Mouse (Mus musculus) CH12.LX (cell line): ENCODE results near the gene Vmn1r188. TPM values are rescaled to one million over a fixed set of nuclear protein-coding genes. Genes with fewer than 3 reads are reported as not detected.

ENCODE experiments used
- DNase-seq: peaks from one replicate; pipeline ENCODE4 v3.0.0-alpha.2; 2013; ENCODE audit errors: extremely low read depth
- H3K27ac ChIP-seq: 2 replicates; pipeline ENCODE4 v1.5.1; 2012; ENCODE audit warnings: low read depth, mild to moderate bottlenecking, control low read depth, moderate library complexity; ENCODE audit not compliant: insufficient read depth
- H3K27me3 ChIP-seq: replicated peaks from 2 replicates; pipeline ENCODE3; 2012; ENCODE audit warnings: inconsistent platforms
- H3K36me3 ChIP-seq, 2 experiments: replicated peaks in 1 of 2; 2 replicates each; pipeline versions ENCODE3 to v1.6.1; 2012; ENCODE audit warnings: inconsistent platforms in 1 of 2, low read length in 1 of 2, mild to moderate bottlenecking in 1 of 2, mixed read lengths in 1 of 2, moderate library complexity in 1 of 2; ENCODE audit not compliant: control insufficient read depth in 1 of 2, insufficient read depth in 1 of 2
- H3K4me1 ChIP-seq, 2 experiments: 2 replicates each; pipeline ENCODE4 v1.6.1; 2012; ENCODE audit warnings: inconsistent platforms in 1 of 2, moderate library complexity in 1 of 2; ENCODE audit not compliant: insufficient read depth in 2 of 2, control insufficient read depth in 1 of 2
- H3K4me2 ChIP-seq: 2 replicates; pipeline ENCODE4 v1.6.1; 2012; ENCODE audit warnings: low read depth, mild to moderate bottlenecking, control low read depth; ENCODE audit not compliant: poor library complexity, insufficient read depth, severe bottlenecking
- H3K4me3 ChIP-seq, 3 experiments: fragments of 150-350 bp in 1 of 3; sonication (generic) in 1 of 3; replicated peaks in 1 of 3; 2 replicates each; pipeline versions ENCODE3 to v1.5.1; 2011 to 2012; ENCODE audit warnings: low read depth in 2 of 3, low read length in 2 of 3, mild to moderate bottlenecking in 2 of 3, moderate library complexity in 2 of 3, control low read depth in 1 of 3, improper control_type of control experiment in 1 of 3, inconsistent platforms in 1 of 3, mixed read lengths in 1 of 3; ENCODE audit not compliant: poor library complexity in 1 of 3
- H3K79me2 ChIP-seq: replicated peaks from 2 replicates; pipeline ENCODE4 v1.6.1; 2012; ENCODE audit warnings: mild to moderate bottlenecking, moderate library complexity; ENCODE audit not compliant: control insufficient read depth, poor library complexity, insufficient read depth, severe bottlenecking; ENCODE audit errors: extremely low read depth
- H3K9ac ChIP-seq: 2 replicates; pipeline ENCODE4 v1.6.1; 2012; ENCODE audit warnings: low read depth, mild to moderate bottlenecking, control low read depth, moderate library complexity; ENCODE audit not compliant: insufficient read depth
- H3K9me3 ChIP-seq: replicated peaks from 2 replicates; pipeline ENCODE3; 2012; ENCODE audit warnings: low read length, inconsistent platforms, mixed read lengths
- BHLHE40 ChIP-seq: IDR thresholded peaks from 2 replicates; pipeline ENCODE4 v1.6.1; 2011; ENCODE audit warnings: mild to moderate bottlenecking, low read depth, low read length, improper control_type of control experiment
- CHD1 ChIP-seq: IDR thresholded peaks from 2 replicates; pipeline ENCODE4 v1.6.1; 2012; ENCODE audit warnings: low read depth, low read length, improper control_type of control experiment, inconsistent platforms
- CTCF ChIP-seq, 2 experiments: IDR thresholded peaks in 1 of 2; conservative IDR thresholded peaks in 1 of 2; 2 replicates each; pipeline ENCODE4 v1.5.1; 2011 to 2012; ENCODE audit warnings: low read depth in 2 of 2, low read length in 2 of 2, improper control_type of control experiment in 1 of 2, inconsistent platforms in 1 of 2, mild to moderate bottlenecking in 1 of 2, moderate library complexity in 1 of 2
- ELF1 ChIP-seq: IDR thresholded peaks from 2 replicates; pipeline ENCODE4 v1.6.1; 2014; ENCODE audit warnings: low read depth, mild to moderate bottlenecking, inconsistent platforms, low read length, improper control_type of control experiment
- EP300 ChIP-seq: IDR thresholded peaks from 2 replicates; pipeline ENCODE4 v1.6.1; 2011; ENCODE audit warnings: low read length, improper control_type of control experiment
- ETS1 ChIP-seq: conservative IDR thresholded peaks from 2 replicates; pipeline ENCODE4 v1.6.1; 2012; ENCODE audit warnings: low read depth, mild to moderate bottlenecking, inconsistent platforms, low read length, improper control_type of control experiment, moderate library complexity
- GABPA ChIP-seq: IDR thresholded peaks from 2 replicates; pipeline ENCODE4 v1.6.1; 2012; ENCODE audit warnings: low read depth, low read length, improper control_type of control experiment, inconsistent platforms; ENCODE audit not compliant: insufficient replicate concordance
- IRF4 ChIP-seq: IDR thresholded peaks from 2 replicates; pipeline ENCODE4 v1.6.1; 2014; ENCODE audit warnings: low read depth, mild to moderate bottlenecking, inconsistent platforms, low read length, improper control_type of control experiment
- JUN ChIP-seq: IDR thresholded peaks from 2 replicates; pipeline ENCODE4 v1.6.1; 2011; ENCODE audit warnings: low read depth, mild to moderate bottlenecking, low read length, improper control_type of control experiment, moderate library complexity; ENCODE audit not compliant: insufficient read depth
- JUND ChIP-seq: conservative IDR thresholded peaks from 2 replicates; pipeline ENCODE4 v1.6.1; 2011; ENCODE audit warnings: low read depth, low read length, improper control_type of control experiment
- MAFK ChIP-seq: IDR thresholded peaks from 2 replicates; pipeline ENCODE4 v1.6.1; 2011; ENCODE audit warnings: low read length, improper control_type of control experiment; ENCODE audit not compliant: insufficient replicate concordance
- MAX ChIP-seq: IDR thresholded peaks from 2 replicates; pipeline ENCODE4 v1.6.1; 2011; ENCODE audit warnings: low read length, improper control_type of control experiment
- MAZ ChIP-seq: IDR thresholded peaks from 2 replicates; pipeline ENCODE4 v1.6.1; 2012; ENCODE audit warnings: low read depth, mild to moderate bottlenecking, inconsistent platforms, low read length, improper control_type of control experiment, moderate library complexity
- MXI1 ChIP-seq: IDR thresholded peaks from 2 replicates; pipeline ENCODE4 v1.6.1; 2011; ENCODE audit warnings: mild to moderate bottlenecking, low read depth, low read length, improper control_type of control experiment
- MYC ChIP-seq: IDR thresholded peaks from 2 replicates; pipeline ENCODE4 v1.6.1; 2011; ENCODE audit warnings: low read depth, mild to moderate bottlenecking, improper control_type of control experiment, low read length
- NELFE ChIP-seq: IDR thresholded peaks from 2 replicates; pipeline ENCODE4 v1.6.1; 2011; ENCODE audit warnings: low read depth, low read length, improper control_type of control experiment
- NRF1 ChIP-seq: IDR thresholded peaks from 2 replicates; pipeline ENCODE4 v1.6.1; 2014; ENCODE audit warnings: low read depth, mild to moderate bottlenecking, inconsistent platforms, low read length, improper control_type of control experiment, moderate library complexity
- PAX5 ChIP-seq: IDR thresholded peaks from 2 replicates; pipeline ENCODE4 v1.6.1; 2012; ENCODE audit warnings: low read length, inconsistent platforms, mixed read lengths
- POLR2A ChIP-seq: IDR thresholded peaks from 2 replicates; pipeline ENCODE4 v1.6.1; 2011; ENCODE audit warnings: low read depth, mild to moderate bottlenecking, improper control_type of control experiment, low read length
- POLR2AphosphoS2 ChIP-seq: IDR thresholded peaks from 2 replicates; pipeline ENCODE4 v1.6.1; 2011; ENCODE audit warnings: low read depth, low read length, improper control_type of control experiment
- RAD21 ChIP-seq: IDR thresholded peaks from 2 replicates; pipeline ENCODE4 v1.6.1; 2011; ENCODE audit warnings: low read depth, mild to moderate bottlenecking, low read length, improper control_type of control experiment, moderate library complexity
- RCOR1 ChIP-seq: conservative IDR thresholded peaks from 2 replicates; pipeline ENCODE4 v1.6.1; 2012; ENCODE audit warnings: low read depth, mild to moderate bottlenecking, inconsistent platforms, low read length, improper control_type of control experiment
- SIN3A ChIP-seq: IDR thresholded peaks from 2 replicates; pipeline ENCODE4 v1.6.1; 2012; ENCODE audit warnings: low read length, improper control_type of control experiment, inconsistent platforms
- TBP ChIP-seq: conservative IDR thresholded peaks from 2 replicates; pipeline ENCODE4 v1.6.1; 2011; ENCODE audit warnings: low read depth, low read length, improper control_type of control experiment
- TCF12 ChIP-seq: IDR thresholded peaks from 2 replicates; pipeline ENCODE4 v1.6.1; 2014; ENCODE audit warnings: low read depth, mild to moderate bottlenecking, inconsistent platforms, low read length, improper control_type of control experiment
- UBTF ChIP-seq: IDR thresholded peaks from 2 replicates; pipeline ENCODE4 v1.6.1; 2012; ENCODE audit warnings: low read depth, mild to moderate bottlenecking, inconsistent platforms, low read length, improper control_type of control experiment, moderate library complexity
- USF1 ChIP-seq: IDR thresholded peaks from 2 replicates; pipeline ENCODE4 v1.6.1; 2014; ENCODE audit warnings: low read depth, mild to moderate bottlenecking, inconsistent platforms, low read length, improper control_type of control experiment
- USF2 ChIP-seq: conservative IDR thresholded peaks from 2 replicates; pipeline ENCODE4 v1.6.1; 2011; ENCODE audit warnings: low read depth, low read length, improper control_type of control experiment
- ZKSCAN1 ChIP-seq: IDR thresholded peaks from 2 replicates; pipeline ENCODE4 v1.6.1; 2012; ENCODE audit warnings: low read depth, inconsistent platforms, low read length, improper control_type of control experiment, borderline replicate concordance
- ZMIZ1 ChIP-seq: IDR thresholded peaks from 2 replicates; pipeline ENCODE4 v1.6.1; 2012; ENCODE audit warnings: low read depth, mild to moderate bottlenecking, inconsistent platforms, low read length, improper control_type of control experiment
- ZNF384 ChIP-seq: IDR thresholded peaks from 2 replicates; pipeline ENCODE4 v1.6.1; 2012; ENCODE audit warnings: low read depth, low read length, improper control_type of control experiment, inconsistent platforms
- dilution Hi-C: fragments of 300-500 bp; cut with MboI; formaldehyde crosslinking; loops from 2 replicates; pipeline ENCODE4 v1.14.3; 2020; ENCODE audit warnings: low sequenced_read_pairs; ENCODE audit not compliant: extremely low pct_unique_long_range_greater_than_20kb, extremely low pct_ligation_motif_present
- in situ Hi-C: fragments of 300-500 bp; cut with MboI; formaldehyde crosslinking; loops from 3 replicates; pipeline ENCODE4 v1.14.3; 2019; ENCODE audit warnings: low sequenced_read_pairs, low pct_ligation_motif_present, low pct_unique_long_range_greater_than_20kb, mixed read lengths
- polyA plus RNA-seq: library from polyadenylated mRNA; unstranded; fragments of >175 nt; gene quantifications from 2 replicates; pipeline ENCODE4 v1.2.1, GENCODE M21; 2012; ENCODE audit warnings: low read depth; ENCODE audit not compliant: insufficient read length
- total RNA-seq, 2 experiments: library from RNA; depleted of rRNA; stranded (reverse); fragments of 300-350 nt in 1 of 2; fragments of >200 nt in 1 of 2; gene quantifications; 2 replicates each; pipeline ENCODE4 v1.2.3; 2012 to 2014

The Vmn1r188 gene
- total and polyA plus RNA-seq, 3 experiments = not detected

DNA sequence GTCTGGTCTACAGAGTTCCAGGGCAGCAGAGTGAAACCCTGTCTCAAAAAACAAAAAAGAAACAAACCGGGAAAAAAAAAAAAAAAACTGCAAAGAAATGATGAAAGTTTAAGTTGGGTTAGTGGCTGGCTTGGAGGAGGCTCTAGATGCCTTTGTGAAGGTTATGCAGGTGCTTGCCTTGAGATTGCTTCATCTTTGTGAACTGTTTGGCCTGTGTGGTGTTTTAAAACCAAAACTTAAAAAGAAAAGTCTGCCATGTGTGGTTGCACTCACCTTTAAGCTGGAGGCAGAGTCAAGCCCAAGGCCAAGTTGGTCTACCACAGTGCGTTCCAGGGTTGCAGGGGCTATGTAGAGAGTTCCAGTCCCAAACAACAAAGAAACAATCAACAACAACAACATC, 35.2 kb upstream of the Vmn1r188 start:
- TF ChIP-seq USF2 (no peak), IRF4 (no peak)
- H3K79me2 ChIP-seq = no peaks in the 10 kb centered on the region
- H3K4me3 ChIP-seq = no peak overlapping the region
- H3K4me1 ChIP-seq = peaks cover 0 to 60% of the 10 kb centered on the region in 2 experiments; a peak in 3 of 4 replicates
- H3K27ac ChIP-seq = no peak overlapping the region
- dilution Hi-C loops = no loop called here
- no peak overlapping the region for H3K4me2 ChIP-seq
- no peaks in the 10 kb centered on the region for H3K9me3 ChIP-seq
- DNase-seq = no peak
- H3K9ac ChIP-seq = no peak overlapping the region
- H3K27me3 ChIP-seq = no peaks in the 10 kb centered on the region
- no peaks in the 10 kb centered on the region for H3K36me3 ChIP-seq
- in situ Hi-C loops = loop anchor here (10.0 to 25.0 kb wide), 2 partner anchors 1376 to 1713 kb away; partner anchors contain the start of genes Abt1, Hist1h1a, Hist1h2ab and Hist1h3a

- H3K4me1 ChIP-seq = peaks cover 0 to 53% of the 10 kb centered on the region in 2 experiments; a peak in 3 of 4 replicates
- no peaks in the 10 kb centered on the region for H3K79me2 ChIP-seq
- peak overlapping the region; percentile 90 for H3K9ac ChIP-seq
- dilution Hi-C loops = no loop called here
- DNase-seq = peak; percentile 91
- peak overlapping the region; percentile 63 for H3K4me2 ChIP-seq
- H3K9me3 ChIP-seq = no peaks in the 10 kb centered on the region
- H3K27ac ChIP-seq = peak overlapping the region; percentile 86
- peak overlapping the region; percentile 60 to 78 (median 64) for H3K4me3 ChIP-seq
- in situ Hi-C loops = loop anchor here (10.0 to 25.0 kb wide), 2 partner anchors 1375 to 1712 kb away; partner anchors contain the start of genes Abt1, Hist1h1a, Hist1h2ab and Hist1h3a
- no peaks in the 10 kb centered on the region for H3K36me3 ChIP-seq
- H3K27me3 ChIP-seq = no peaks in the 10 kb centered on the region
- no peak for TF ChIP-seq UBTF
- TF ChIP-seq RAD21 = no peak
- peak; percentile 55; the same call in 1 of the 2 replicates for TF ChIP-seq TBP
- TF ChIP-seq POLR2AphosphoS2 = no peak
- TF ChIP-seq CTCF (conservative IDR thresholded peaks at IDR 0.05 in 1 of 2, IDR thresholded peaks at IDR 0.05 in 1 of 2; ENCODE audit: low read depth in 2 of 2, low read length in 2 of 2) = no peak
- no peak for TF ChIP-seq ZMIZ1
- TF ChIP-seq EP300 = no peak; the same call in 1 of the 2 replicates
- TF ChIP-seq USF1 = no peak
- TF ChIP-seq GABPA = no peak
- TF ChIP-seq NRF1 = peak; percentile 58; the same call in 1 of the 2 replicates
- TF ChIP-seq MXI1 = 0 out of 2 replicates have a peak, but pooled peaks have one; percentile 48
- no peak; the same call in 1 of the 2 replicates for TF ChIP-seq SIN3A
- peak; percentile 72 for TF ChIP-seq ETS1
- TF ChIP-seq BHLHE40 = peak; percentile 54; the same call in 1 of the 2 replicates
- TF ChIP-seq IRF4 = no peak
- no peak for TF ChIP-seq ZNF384
- TF ChIP-seq ELF1 = no peak
- no peak for TF ChIP-seq JUN
- no peak for TF ChIP-seq PAX5
- peak; percentile 69 for TF ChIP-seq TCF12
- peak; percentile 56 for TF ChIP-seq POLR2A
- no peak for TF ChIP-seq NELFE
- TF ChIP-seq MAFK = no peak
- TF ChIP-seq USF2 = no peak
- TF ChIP-seq MYC = peak; percentile 71
- peak; percentile 67 for TF ChIP-seq MAX
- TF ChIP-seq JUND = no peak
- peak; percentile 20; the same call in 1 of the 2 replicates for TF ChIP-seq CHD1
- TF ChIP-seq ZKSCAN1 = no peak
- TF ChIP-seq MAZ = peak; percentile 41
- no peak for TF ChIP-seq RCOR1
Observed at GRCm38 (mm10) chr13:22049737-22050440, 34.4 kb upstream of the Vmn1r188 start.
